ENCODE assay signal across 19 mouse cellular contexts in genomic region chr13:14461036-14461435, GRCm38 (mm10).
"Had no signal": no experiment of that assay in that cellular context is flagged by ENCODE, and none has a peak within 500 bp of the region (broad histone marks: within the 10 kb centered on the region; RNA-seq: fewer than 3 reads in every experiment).

No protein-coding gene starts in this region.

- ATAC-seq: midbrain, embryonic 16.5 days had no signal

- H3K36me3 ChIP-seq: midbrain, embryonic 10.5 days; midbrain, embryonic 12.5 days; neural tube, embryonic 13.5 days; stomach, embryonic 15.5 days had no signal

- H3K9ac ChIP-seq: lung, embryonic 14.5 days; midbrain, embryonic 12.5 days; neural tube, embryonic 13.5 days; neural tube, embryonic 15.5 days; stomach, embryonic 15.5 days had no signal

- H3K27ac ChIP-seq: midbrain, embryonic 10.5 days; midbrain, embryonic 12.5 days; neural tube, embryonic 13.5 days; neural tube, embryonic 15.5 days; stomach, embryonic 15.5 days; stomach, postnatal 0 days had no signal

- H3K4me3 ChIP-seq: midbrain, embryonic 10.5 days; midbrain, embryonic 12.5 days; myocyte; neural tube, embryonic 13.5 days; neural tube, embryonic 15.5 days; stomach, embryonic 15.5 days had no signal

- H3K4me2 ChIP-seq: lung, embryonic 14.5 days; midbrain, embryonic 12.5 days; neural tube, embryonic 13.5 days; neural tube, embryonic 15.5 days; stomach, embryonic 15.5 days had no signal

- H3K9me3 ChIP-seq: midbrain, embryonic 10.5 days; midbrain, embryonic 12.5 days; neural tube, embryonic 13.5 days; neural tube, embryonic 15.5 days; stomach, embryonic 15.5 days had no signal

- H3K27me3 ChIP-seq: midbrain, embryonic 12.5 days; neural tube, embryonic 13.5 days; neural tube, embryonic 15.5 days; stomach, embryonic 15.5 days had no signal

- H3K4me1 ChIP-seq: midbrain, embryonic 10.5 days; midbrain, embryonic 12.5 days; neural tube, embryonic 13.5 days; neural tube, embryonic 15.5 days; stomach, embryonic 15.5 days had no signal

- DNase-seq: lung, embryonic 14.5 days; lung, postnatal 10 days; lung, postnatal 4 days; midbrain, embryonic 14.5 days; retina, postnatal 1 day; right cerebral cortex, adult 18-20 months; right cerebral cortex, postnatal 25 days; right cerebral cortex, postnatal 4 days; thymus, adult 2 months; thymus, postnatal 25 days; thymus, postnatal 4 days had no signal
